Comparison of ENCODE assay signal across 8 mouse cellular contexts in genomic region chr3:142318147-142318546, GRCm38 (mm10).
A peak's percentile ranks its signal among the peaks of the same experiment; 100 is the strongest.
DNase-seq lines count a peak whose midpoint lies in the region; ATAC-seq lines count a peak whose summit lies in the region.

No protein-coding gene starts in this region.

- no peak overlapping the region for H3K27ac ChIP-seq in intestine, embryonic 14.5 days (ENCODE audit: low read depth)
- no peak overlapping the region for H3K27ac ChIP-seq in midbrain, embryonic 16.5 days (ENCODE audit: low read length)

- H3K4me3 ChIP-seq in intestine, embryonic 14.5 days (ENCODE audit: low read depth, low read length): no peak overlapping the region
- no peak overlapping the region for H3K4me3 ChIP-seq in midbrain, embryonic 16.5 days (ENCODE audit: low read depth, low read length)

- ATAC-seq in intestine, embryonic 14.5 days (replicated peaks; ENCODE audit: low FRiP score, low TSS enrichment, low read depth): peak; percentile 88
- peak; percentile 90; the same call in 1 of the 2 replicates for ATAC-seq in midbrain, embryonic 16.5 days

- no peak overlapping the region for H3K4me2 ChIP-seq in intestine, embryonic 14.5 days (ENCODE audit: low read length)
- H3K4me2 ChIP-seq in midbrain, embryonic 16.5 days (ENCODE audit: low read length): no peak overlapping the region

- no peaks in the 10 kb centered on the region for H3K9me3 ChIP-seq in intestine, embryonic 14.5 days (ENCODE audit: control insufficient read depth, low read length)
- no peaks in the 10 kb centered on the region for H3K9me3 ChIP-seq in midbrain, embryonic 16.5 days (replicated peaks; ENCODE audit: control insufficient read depth, low read length, poor library complexity, severe bottlenecking)

- no peaks in the 10 kb centered on the region for H3K4me1 ChIP-seq in intestine, embryonic 14.5 days (replicated peaks; ENCODE audit: control insufficient read depth, insufficient read depth, low read length)
- no peaks in the 10 kb centered on the region for H3K4me1 ChIP-seq in midbrain, embryonic 16.5 days (ENCODE audit: control insufficient read depth, insufficient read depth, low read length)

- no peaks in the 10 kb centered on the region for H3K27me3 ChIP-seq in intestine, embryonic 14.5 days (replicated peaks; ENCODE audit: control insufficient read depth, insufficient read depth, low read length)
- H3K27me3 ChIP-seq in midbrain, embryonic 16.5 days (ENCODE audit: control insufficient read depth, insufficient read depth, low read depth, low read length): no peaks in the 10 kb centered on the region

- intact Hi-C loops in gastrocnemius, postnatal 36 days (cut with DNase I): no loop called here
- intact Hi-C loops in left cerebral cortex, postnatal 10 days (cut with DNase I): no loop called here

- no peaks in the 10 kb centered on the region for H3K36me3 ChIP-seq in intestine, embryonic 14.5 days (ENCODE audit: control insufficient read depth, insufficient read depth, low read length)
- no peaks in the 10 kb centered on the region for H3K36me3 ChIP-seq in midbrain, embryonic 16.5 days (ENCODE audit: control insufficient read depth, insufficient read depth, low read length)

- peak; percentile 42 to 64 for DNase-seq in adrenal gland, adult (ENCODE audit: inconsistent age in 2 of 2, low spot score in 1 of 2)
- DNase-seq in adrenal gland, adult 8-10 months: no peak
- DNase-seq in embryo, embryonic 11.5 days (ENCODE audit: low read depth, low spot score): peak; percentile 22
- peak; percentile 27 to 64 for DNase-seq in gastrocnemius, postnatal 36 days
- peak; percentile 62 for DNase-seq in intestine, embryonic 14.5 days (ENCODE audit: low spot score)
- peak; percentile 61 to 87 for DNase-seq in left cerebral cortex, postnatal 10 days (ENCODE audit: extremely low spot score in 1 of 2, low spot score in 2 of 2)
- no peak for DNase-seq in urinary bladder, adult 18-20 months (ENCODE audit: low spot score in 2 of 2)

- no peak overlapping the region for H3K9ac ChIP-seq in intestine, embryonic 14.5 days (ENCODE audit: low read length)
- H3K9ac ChIP-seq in midbrain, embryonic 16.5 days (ENCODE audit: low read depth, low read length): no peak overlapping the region

- WGBS in intestine, embryonic 14.5 days: 53% methylated on average over 2 of the region's 2 CpGs
- 7% methylated on average over 2 of the region's 2 CpGs for WGBS in midbrain, embryonic 16.5 days

Comparison
In these comparisons a context has a peak if more than half of its experiments do, and no peak if none do; other contexts are left out.
1. DNase-seq: peak in adrenal gland, adult (2 of 2), embryo, embryonic 11.5 days (single experiment), gastrocnemius, postnatal 36 days (2 of 2), intestine, embryonic 14.5 days (single experiment) and left cerebral cortex, postnatal 10 days (2 of 2); none in adrenal gland, adult 8-10 months (single experiment) and urinary bladder, adult 18-20 months (0 of 2).